Mouse (Mus musculus) heart, adult 11 months (tissue): ENCODE measurements around the gene Spaca6.
A peak's percentile ranks its signal among the peaks of the same experiment; 100 is the strongest.

Experiments
- DNase-seq: peaks from one replicate; pipeline ENCODE4 v3.0.0; 2022

Gene Spaca6

GRCm38 (mm10) chr17:17826751-17827657 is at the start of gene Spaca6:
Gene Spaca6 (plus strand): TSS chr17:17827158.
- peak; percentile 100 for DNase-seq

GRCm38 (mm10) chr17:17790866-17791630 is 35.9 kb upstream of the Spaca6 start:
- no peak for DNase-seq

GRCm38 (mm10) chr17:17792578-17792977 is 34.4 kb upstream of the Spaca6 start:
- DNase-seq, result no peak

- DNase-seq, result no peak
Measured at GRCm38 (mm10) chr17:17795527-17795926, 31.4 kb upstream of the Spaca6 start.

- DNase-seq, result peak; percentile 77
Measured at GRCm38 (mm10) chr17:17823612-17824336, 3.2 kb upstream of the Spaca6 start.

- DNase-seq, result peak; percentile 97
Measured at GRCm38 (mm10) chr17:17825921-17826591, 902 bp upstream of the Spaca6 start.

GRCm38 (mm10) chr17:17827658-17828190 is 766 bp downstream of the Spaca6 start:
- DNase-seq, result peak; percentile 97

- DNase-seq, result peak; percentile 98
Measured at GRCm38 (mm10) chr17:17828191-17828981, 1.4 kb downstream of the Spaca6 start.

GRCm38 (mm10) chr17:17829052-17829785 is 2.3 kb downstream of the Spaca6 start:
- DNase-seq, result peak; percentile 87

GRCm38 (mm10) chr17:17829816-17830535 is 3.0 kb downstream of the Spaca6 start:
- DNase-seq, result peak; percentile 90

GRCm38 (mm10) chr17:17830731-17831130 is 3.8 kb downstream of the Spaca6 start:
- DNase-seq, result peak; percentile 88

- DNase-seq, result peak; percentile 79
Measured at GRCm38 (mm10) chr17:17834896-17835295, 7.9 kb downstream of the Spaca6 start.

GRCm38 (mm10) chr17:17836101-17836500 is 9.1 kb downstream of the Spaca6 start:
- peak; percentile 88 for DNase-seq

GRCm38 (mm10) chr17:17837426-17837825 is 10.5 kb downstream of the Spaca6 start:
- DNase-seq, result no peak

GRCm38 (mm10) chr17:17837919-17838701 is 11.2 kb downstream of the Spaca6 start:
- DNase-seq, result peak; percentile 100

GRCm38 (mm10) chr17:17839276-17839675 is 12.3 kb downstream of the Spaca6 start:
- peak; percentile 7 for DNase-seq

GRCm38 (mm10) chr17:17840796-17841195 is 13.8 kb downstream of the Spaca6 start:
- DNase-seq, result peak; percentile 35

GRCm38 (mm10) chr17:17843534-17844261 is 16.7 kb downstream of the Spaca6 start:
- DNase-seq, result no peak
